8 mouse cellular contexts compared by ENCODE assay signal in genomic region chr16:32665851-32666665, GRCm38 (mm10). TPM values are rescaled to one million over a fixed set of nuclear protein-coding genes. Genes with fewer than 3 reads are reported as not detected.
DNase-seq lines count a peak whose midpoint lies in the region; ATAC-seq and TF ChIP-seq lines count a peak whose summit lies in the region.

No protein-coding gene starts in this region.

- peak; percentile 36; the same call in 1 of the 2 replicates for ATAC-seq in heart, embryonic 14.5 days (ENCODE audit: insufficient number of reproducible peaks, insufficient read depth, low FRiP score, low read depth)
- ATAC-seq in limb, embryonic 14.5 days (ENCODE audit: low FRiP score, low read depth) = no peak

- no peak overlapping the region for H3K9ac ChIP-seq in heart, embryonic 14.5 days (ENCODE audit: low read length)
- H3K9ac ChIP-seq in limb, embryonic 14.5 days (ENCODE audit: low read depth, low read length, severe bottlenecking) = no peak overlapping the region

- H3K36me3 ChIP-seq in heart, embryonic 14.5 days (ENCODE audit: control insufficient read depth, insufficient read depth, low read length) = peaks cover 22% of the 10 kb centered on the region; the same call in 1 of the 2 replicates
- peaks cover 37% of the 10 kb centered on the region for H3K36me3 ChIP-seq in limb, embryonic 14.5 days (ENCODE audit: control insufficient read depth, insufficient read depth, low read length)
- no peaks in the 10 kb centered on the region for H3K36me3 ChIP-seq in myocyte (ENCODE audit: control insufficient read depth, insufficient read depth)

- H3K27me3 ChIP-seq in heart, embryonic 14.5 days (ENCODE audit: control insufficient read depth, insufficient read depth, low read length) = no peaks in the 10 kb centered on the region
- no peaks in the 10 kb centered on the region for H3K27me3 ChIP-seq in limb, embryonic 14.5 days (ENCODE audit: control insufficient read depth, insufficient read depth, low read length)
- no peaks in the 10 kb centered on the region for H3K27me3 ChIP-seq in myocyte (ENCODE audit: control insufficient read depth, insufficient read depth, insufficient read length)

- peaks cover 61 to 75% of the 10 kb centered on the region in 2 experiments for H3K4me1 ChIP-seq in heart, embryonic 14.5 days (ENCODE audit: control insufficient read depth in 2 of 2, insufficient read depth in 2 of 2, low read length in 2 of 2)
- peaks cover 12% of the 10 kb centered on the region for H3K4me1 ChIP-seq in limb, embryonic 14.5 days (ENCODE audit: control insufficient read depth, insufficient read depth, low read length)

- no peak overlapping the region for H3K4me3 ChIP-seq in heart, embryonic 14.5 days (ENCODE audit: control insufficient read depth in 1 of 2, insufficient read depth in 1 of 2, low read depth in 1 of 2, low read length in 2 of 2)
- H3K4me3 ChIP-seq in limb, embryonic 14.5 days (replicated peaks; ENCODE audit: low read length) = no peak overlapping the region
- H3K4me3 ChIP-seq in myocyte = no peak overlapping the region

- intact Hi-C loops in heart, postnatal 25 days (cut with DNase I) = no loop called here

- H3K4me2 ChIP-seq in heart, embryonic 14.5 days (ENCODE audit: low read length) = peak overlapping the region; percentile 14
- no peak overlapping the region for H3K4me2 ChIP-seq in limb, embryonic 14.5 days (replicated peaks; ENCODE audit: low read depth, low read length, severe bottlenecking)
- peak overlapping the region; percentile 41 for H3K4me2 ChIP-seq in myocyte (ENCODE audit: low read depth)

- DNase-seq in heart, adult 11 months = peak; percentile 98
- no peak for DNase-seq in heart, postnatal 25 days (ENCODE audit: low spot score)
- DNase-seq in brain, adult 2 months (ENCODE audit: low read depth, low spot score) = peak; percentile 49
- DNase-seq in limb, embryonic 14.5 days (ENCODE audit: low spot score) = no peak
- DNase-seq in frontal cortex, postnatal 10 days (ENCODE audit: low spot score in 2 of 2) = no peak
- DNase-seq in layer of hippocampus, postnatal 25 days (ENCODE audit: extremely low spot score in 1 of 2, low spot score in 1 of 2) = no peak

- no peak overlapping the region for H3ac ChIP-seq in myocyte (ENCODE audit: control insufficient read depth, insufficient read length)

- TF ChIP-seq POLR2A in limb, embryonic 14.5 days (IDR thresholded peaks at IDR 0.05; ENCODE audit: borderline replicate concordance, extremely low read depth, insufficient read depth, insufficient read length) = no peak
- TF ChIP-seq POLR2A in myocyte (IDR thresholded peaks at IDR 0.05; ENCODE audit: insufficient read length, low read depth) = no peak

- WGBS in heart, embryonic 14.5 days = 7% methylated on average over 11 of the region's 11 CpGs
- WGBS in limb, embryonic 14.5 days = 69% methylated on average over 11 of the region's 11 CpGs

- H3K79me2 ChIP-seq in myocyte (ENCODE audit: control insufficient read depth, insufficient read depth) = peaks cover 9% of the 10 kb centered on the region

- no peaks in the 10 kb centered on the region for H3K9me3 ChIP-seq in heart, embryonic 14.5 days (ENCODE audit: control insufficient read depth, low read length)
- H3K9me3 ChIP-seq in limb, embryonic 14.5 days (ENCODE audit: control insufficient read depth, low read length) = no peaks in the 10 kb centered on the region

- H3K27ac ChIP-seq in heart, embryonic 14.5 days (replicated peaks in 1 of 2; ENCODE audit: control insufficient read depth in 1 of 2, insufficient read depth in 1 of 2, low read depth in 2 of 2, low read length in 2 of 2) = peak overlapping the region; percentile 57 to 68
- H3K27ac ChIP-seq in limb, embryonic 14.5 days (replicated peaks; ENCODE audit: low read depth, low read length) = 0 out of 2 replicates have a peak overlapping the region, but pooled peaks have one; percentile 27

TF ChIP-seq in myocyte, 11 proteins besides CTCF, POLR2A, EP300 and RAD21:
- TF ChIP-seq USF1 (IDR thresholded peaks at IDR 0.05; ENCODE audit: low read depth) = no peak
- peak in 1 of 3 experiments; percentile 15 for TF ChIP-seq MYOG (IDR thresholded peaks at IDR 0.05; ENCODE audit: control insufficient read depth in 1 of 3, insufficient read depth in 1 of 3, insufficient read length in 2 of 3, low read depth in 2 of 3)
- TF ChIP-seq MYOD1 (IDR thresholded peaks at IDR 0.05; ENCODE audit: control insufficient read depth in 1 of 3, insufficient read length in 2 of 3, low read depth in 2 of 3) = peak in 1 of 3 experiments; percentile 43

RNA-seq across cellular contexts. Expression of gene Tnk2, which starts 22.4 kb away (rescaled TPM):
- total RNA-seq in heart, postnatal 25 days (2021) = 10 to 100 TPM; 20.9 to 24.7 TPM
- polyA plus RNA-seq in heart, embryonic 14.5 days (2014; fragmentation: Nextera tagmentation; extraction: Ambion mirVana) = 6.7 and 7.3 TPM in 2 replicates
- polyA plus RNA-seq in limb, embryonic 14.5 days (2012; rRNA removed) = 98.1 and 141 TPM in 2 replicates
- 16.0 and 17.6 TPM in 2 replicates for polyA plus RNA-seq in limb, embryonic 14.5 days (2014; fragmentation: Nextera tagmentation; extraction: Ambion mirVana)
- polyA plus RNA-seq in myocyte (2012; fragmentation: generic; extraction: Trizol) = 35.0 TPM
- 100 to 1,000 TPM; 163 to 165 TPM for total RNA-seq in layer of hippocampus, postnatal 25 days (2021)

RNA-seq across cellular contexts. Expression of gene Tfrc, which starts 57.3 kb away (rescaled TPM):
- 100 to 1,000 TPM; 168 to 194 TPM for total RNA-seq in heart, postnatal 25 days (2021)
- 48.6 and 57.2 TPM in 2 replicates for polyA plus RNA-seq in heart, embryonic 14.5 days (2014; fragmentation: Nextera tagmentation; extraction: Ambion mirVana)
- polyA plus RNA-seq in limb, embryonic 14.5 days (2012; rRNA removed) = 28.6 and 33.6 TPM in 2 replicates
- polyA plus RNA-seq in limb, embryonic 14.5 days (2014; fragmentation: Nextera tagmentation; extraction: Ambion mirVana) = 33.4 and 33.8 TPM in 2 replicates
- polyA plus RNA-seq in myocyte (2012; fragmentation: generic; extraction: Trizol) = 55.4 TPM
- 10 to 100 TPM; 59.3 to 67.3 TPM for total RNA-seq in layer of hippocampus, postnatal 25 days (2021)

Comparison
In these comparisons a context has a peak if more than half of its experiments do, and no peak if none do; other contexts are left out.
1. DNase-seq: peak in heart, adult 11 months (single experiment) and brain, adult 2 months (single experiment); none in heart, postnatal 25 days (single experiment), limb, embryonic 14.5 days (single experiment), frontal cortex, postnatal 10 days (0 of 2) and layer of hippocampus, postnatal 25 days (0 of 2).